Mouse (Mus musculus): ENCODE data around the gene Reep6.

DNA sequence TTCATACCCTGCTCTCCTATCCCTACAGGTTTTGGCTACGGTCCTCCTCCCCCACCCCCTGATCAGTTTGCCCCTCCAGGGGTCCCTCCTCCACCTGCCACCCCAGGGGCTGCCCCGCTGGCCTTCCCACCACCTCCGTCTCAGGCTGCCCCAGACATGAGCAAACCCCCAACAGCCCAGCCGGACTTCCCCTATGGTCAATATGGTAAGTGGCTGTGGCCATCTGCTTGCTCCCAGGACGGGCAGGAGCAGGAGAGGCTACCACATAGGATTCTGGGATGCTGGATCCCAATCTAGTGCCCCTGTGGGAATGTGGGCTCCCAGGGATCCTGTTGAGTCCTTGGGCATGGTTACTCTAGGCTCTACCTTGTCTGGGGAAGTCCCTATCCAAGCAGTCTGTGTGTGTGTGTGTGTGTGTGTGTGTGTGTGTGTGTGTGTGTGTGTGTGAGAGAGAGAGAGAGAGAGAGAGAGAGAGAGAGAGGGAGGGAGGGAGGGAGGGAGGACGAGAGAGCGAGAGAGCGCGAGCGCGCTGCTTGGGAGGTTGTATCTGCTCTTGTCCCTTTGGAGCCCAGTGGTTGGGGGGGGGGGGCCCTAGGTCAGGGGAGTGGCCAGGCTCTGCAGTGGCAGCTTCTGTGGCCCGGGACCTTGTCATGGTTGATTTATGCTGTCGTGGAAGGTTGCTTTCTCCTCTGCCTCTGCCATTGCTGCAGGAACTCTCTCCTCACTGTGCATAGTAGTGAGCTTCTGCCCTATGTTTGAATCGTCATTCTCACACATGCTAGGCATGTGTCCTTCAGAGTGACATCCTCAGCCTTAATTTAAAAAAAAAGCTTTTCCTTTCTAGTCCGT, 44.3 kb upstream of the Reep6 start:
- TF ChIP-seq CTCF (IDR thresholded peaks at IDR 0.05; ENCODE audit: low read depth, low read length) (no peak), POLR2A (IDR thresholded peaks at IDR 0.05; ENCODE audit: extremely low read depth, insufficient read depth, low read length) (no peak)

Measured in liver, adult 2 months (tissue).